Mouse (Mus musculus) layer of hippocampus, postnatal 10 days (tissue): ENCODE results near the gene Gdpgp1. TPM values are rescaled to one million over a fixed set of nuclear protein-coding genes. Genes with fewer than 3 reads are reported as not detected.

ENCODE experiments used
- DNase-seq, 2 experiments: peaks; one replicate each; pipeline ENCODE4 v3.0.0; 2021; ENCODE audit warnings: low spot score in 2 of 2
- total RNA-seq, 2 experiments: library from RNA; stranded (reverse); gene quantifications; 2 replicates each; pipeline ENCODE4 v1.2.3; 2021

Gdpgp1 gene
- total RNA-seq, 2 experiments from 2014 or later: 6.4 to 6.7 TPM

DNA sequence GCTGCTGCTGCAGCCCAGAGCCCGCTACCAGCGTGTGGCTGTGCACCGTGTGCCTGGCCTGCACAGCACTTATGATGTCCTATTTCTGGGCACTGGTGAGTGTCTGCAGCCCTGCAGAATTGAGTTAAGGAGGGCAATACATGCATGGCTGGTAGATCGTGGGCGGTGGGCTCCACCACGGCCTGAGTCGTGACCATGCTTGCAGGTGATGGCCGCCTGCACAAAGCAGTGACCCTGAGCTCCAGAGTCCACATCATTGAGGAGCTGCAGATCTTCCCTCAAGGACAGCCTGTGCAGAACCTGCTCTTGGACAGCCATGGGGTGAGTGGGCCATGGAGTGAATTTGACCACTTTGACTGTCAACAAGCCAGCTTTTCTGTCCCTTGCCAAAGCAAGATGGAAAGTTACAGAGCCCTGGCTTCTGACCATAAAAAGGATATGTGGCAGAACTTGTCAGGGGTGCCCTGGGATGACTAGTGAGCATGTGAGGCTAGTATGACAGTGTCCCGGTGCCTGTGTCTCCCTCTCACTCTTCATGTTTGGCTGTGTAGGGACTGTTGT lies 12.3 kb upstream of the Gdpgp1 start:
- DNase-seq: no peak

DNA sequence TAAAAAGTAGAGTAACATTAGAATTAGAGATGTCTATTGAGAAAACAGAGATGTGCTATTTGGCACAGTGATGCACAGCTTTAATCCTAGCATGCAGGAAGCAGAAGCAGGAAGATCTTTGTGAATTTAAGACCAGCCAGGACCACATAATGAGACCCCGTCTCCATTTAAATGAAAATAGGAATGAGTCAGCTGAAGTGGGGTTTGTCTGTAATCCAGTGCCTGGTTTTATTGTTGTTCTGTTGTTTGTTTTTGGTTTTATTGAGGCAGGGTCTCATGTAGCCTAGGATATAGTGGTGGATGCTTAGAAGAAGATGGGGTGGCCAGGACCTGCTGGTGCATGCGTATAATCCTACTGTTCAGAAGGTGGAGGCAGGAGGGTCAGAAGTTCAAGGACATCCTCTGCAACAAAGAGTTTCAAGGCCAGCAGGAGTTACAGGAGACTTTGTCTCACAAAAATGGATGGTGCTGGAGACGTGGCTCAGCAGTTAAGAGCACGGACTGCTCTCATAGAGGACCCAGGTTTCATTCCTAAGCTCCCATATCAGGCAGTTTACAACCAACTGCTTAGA lies 11.4 kb upstream of the Gdpgp1 start:
- DNase-seq: no peak

DNA sequence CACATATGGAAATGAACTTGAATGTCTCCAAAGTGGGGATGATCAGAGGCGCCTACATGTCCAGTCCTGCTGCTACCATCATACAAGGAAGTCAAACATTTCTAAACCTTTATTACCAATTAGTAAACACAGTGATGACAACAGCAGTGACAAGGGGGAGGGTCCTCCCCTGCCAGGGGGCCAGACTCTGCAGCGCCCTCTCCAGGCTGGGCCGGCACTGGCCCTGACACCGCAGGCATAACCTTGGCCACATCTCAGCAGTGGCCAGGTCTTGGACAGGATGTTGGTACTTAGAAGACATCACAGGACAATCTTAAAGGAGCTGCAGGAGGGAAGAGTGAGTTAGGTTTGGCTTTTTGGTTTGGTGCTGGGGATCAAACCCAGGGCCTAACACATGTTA lies 5.6 kb upstream of the Gdpgp1 start:
- no peak for DNase-seq

DNA sequence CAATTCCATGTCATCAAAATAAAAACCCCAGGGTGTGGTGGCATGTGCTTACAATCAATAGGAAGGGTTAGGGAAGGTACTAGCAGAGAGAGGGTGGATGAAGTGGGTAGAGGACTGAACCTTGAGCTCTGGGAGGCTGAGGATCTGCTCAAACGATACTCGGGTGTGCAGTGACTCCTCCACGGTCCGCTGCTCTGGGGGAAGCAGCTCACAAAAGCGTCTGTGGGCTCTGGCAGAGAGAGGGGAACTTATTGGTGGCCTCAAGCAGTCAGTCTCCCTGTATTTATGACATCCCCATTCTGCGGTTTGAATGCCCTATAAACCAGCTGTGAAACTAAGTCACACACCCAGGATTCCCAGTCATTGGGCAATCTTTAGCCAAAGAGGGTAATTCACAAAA lies 2.5 kb upstream of the Gdpgp1 start:
- DNase-seq: no peak

DNA sequence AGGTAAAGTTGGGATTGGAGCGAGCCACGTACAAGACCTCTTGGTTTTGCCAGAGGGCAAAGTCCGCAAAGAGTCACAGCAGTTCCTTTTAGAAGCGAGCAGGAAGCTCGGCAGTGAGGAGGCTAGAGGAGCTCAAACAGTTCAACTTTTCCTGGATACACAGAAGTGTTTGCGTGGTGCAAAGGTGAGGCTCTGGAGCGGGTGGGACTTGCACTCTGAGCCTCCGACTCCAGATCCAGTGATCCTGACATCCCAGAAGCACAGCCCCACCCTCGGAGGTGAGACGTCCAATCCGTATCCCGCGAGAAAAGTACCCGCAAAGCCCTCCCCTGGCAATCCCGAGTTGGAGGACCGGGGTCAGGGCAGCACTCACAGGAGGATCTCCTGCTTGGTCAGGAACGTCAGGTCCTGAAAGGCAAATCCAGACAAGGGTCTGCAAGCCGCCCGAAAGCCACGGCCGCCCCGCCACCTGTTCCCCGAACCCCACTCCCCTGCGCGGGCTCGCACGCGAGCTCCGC lies 635 bp upstream of the Gdpgp1 start:
- no peak for DNase-seq

DNA sequence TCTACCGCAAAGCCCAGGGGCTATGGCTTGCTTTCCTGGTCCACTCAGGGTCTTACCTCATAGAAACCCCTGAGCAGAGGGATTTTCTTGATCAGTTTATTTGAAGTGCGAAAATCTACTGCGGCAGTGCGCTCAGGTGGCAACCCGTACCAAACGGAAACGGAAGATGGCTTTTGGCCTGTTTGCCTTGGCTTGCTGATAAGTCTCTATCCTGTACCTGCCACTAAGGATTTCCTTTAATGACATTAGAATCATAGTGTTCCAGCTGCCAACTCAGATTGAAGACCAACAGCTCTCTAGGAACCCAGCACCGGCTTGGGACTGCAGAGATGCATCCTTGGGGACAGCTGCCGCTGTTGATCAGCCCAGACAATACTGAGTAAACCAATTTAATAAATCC lies 1.1 kb downstream of the Gdpgp1 start:
- no peak for DNase-seq

DNA sequence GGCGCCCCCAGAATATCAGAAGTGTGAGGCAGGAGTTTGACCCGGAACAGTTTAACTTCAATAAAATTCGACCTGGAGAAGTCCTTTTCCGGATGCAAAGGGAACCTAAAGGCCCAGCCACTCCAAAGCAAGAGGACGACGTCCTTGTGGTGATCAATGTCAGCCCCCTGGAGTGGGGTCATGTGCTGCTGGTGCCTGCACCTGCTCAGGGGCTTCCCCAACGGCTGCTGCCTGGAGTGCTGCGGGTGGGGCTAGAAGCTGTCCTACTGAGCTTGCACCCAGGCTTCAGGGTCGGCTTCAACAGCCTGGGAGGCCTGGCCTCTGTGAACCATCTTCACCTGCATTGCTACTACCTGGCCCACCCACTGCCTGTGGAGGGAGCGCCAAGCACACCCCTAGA lies 5.9 kb downstream of the Gdpgp1 start:
- DNase-seq: no peak

DNA sequence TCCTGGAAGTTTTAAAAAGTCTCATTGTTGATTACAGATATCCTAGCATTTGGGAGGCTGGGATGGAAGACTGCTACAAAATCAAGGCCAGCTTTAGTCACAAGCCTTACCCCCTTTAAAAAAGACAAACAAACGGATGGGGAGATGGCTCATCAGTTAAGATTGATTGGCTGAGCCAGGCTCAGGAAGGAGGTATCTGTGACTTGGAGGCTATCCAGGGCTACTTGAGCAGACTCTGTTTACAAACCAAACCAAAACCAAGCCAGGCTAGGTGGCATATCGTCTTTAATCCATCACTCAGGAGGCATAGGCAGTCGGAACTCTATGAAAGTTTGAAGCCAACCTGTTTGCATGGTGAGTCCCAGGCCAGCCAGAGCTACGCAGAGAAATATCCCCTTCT lies 9.0 kb downstream of the Gdpgp1 start:
- no peak for DNase-seq

DNA sequence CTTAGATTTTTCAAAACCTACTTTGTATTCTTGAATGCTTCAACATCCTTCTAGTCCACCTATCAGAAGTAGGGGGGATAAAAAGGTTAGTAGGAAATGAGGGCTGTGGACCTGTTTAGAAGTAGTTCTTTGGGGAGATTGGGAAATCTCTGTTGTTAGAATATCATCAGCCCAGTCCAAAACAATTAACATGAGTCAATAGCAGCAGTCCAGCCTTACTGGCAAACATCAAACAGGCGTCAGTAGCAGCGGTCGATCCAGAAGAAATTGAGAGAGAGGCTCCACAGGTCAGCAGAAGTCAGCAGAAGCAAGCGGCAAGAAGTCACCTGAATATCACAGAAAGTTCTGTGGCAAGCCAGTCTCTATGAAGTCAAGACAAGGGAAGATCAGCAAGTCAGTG lies 12.2 kb downstream of the Gdpgp1 start:
- DNase-seq: no peak

DNA sequence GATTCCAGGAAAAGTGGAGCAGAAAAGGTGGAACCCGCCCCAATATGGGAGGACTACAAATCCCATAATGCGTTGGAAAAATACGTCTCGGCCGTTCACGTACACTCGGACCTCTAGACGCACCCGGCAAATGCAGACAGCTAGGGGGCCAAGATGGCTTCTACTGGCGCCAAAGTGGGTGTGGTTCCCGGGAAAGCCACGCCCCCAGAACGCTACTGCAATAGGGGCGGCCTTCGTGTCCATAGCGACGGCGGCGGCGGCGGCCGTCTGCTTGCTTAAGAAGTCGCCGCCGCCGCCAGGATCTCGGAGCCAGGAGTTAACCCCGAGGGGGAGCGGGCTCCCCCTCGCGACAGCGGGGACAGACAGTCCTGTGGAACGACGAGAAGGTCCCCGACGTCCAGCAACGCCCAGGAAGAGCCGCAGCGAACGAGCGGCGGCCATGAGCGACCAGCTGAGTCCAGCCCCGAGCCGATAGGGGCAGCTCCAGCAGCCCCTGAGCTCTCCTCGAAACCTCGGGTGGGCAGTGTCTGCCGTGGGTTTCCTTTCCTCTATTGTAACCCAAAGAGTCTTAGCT lies 13.6 kb downstream of the Gdpgp1 start, which contains the start of gene Ttll13:
TSS of gene Ttll13 (plus strand) at position 229 of the 574 bp plus-strand sequence.
- peak; percentile 95 to 96 for DNase-seq

DNA sequence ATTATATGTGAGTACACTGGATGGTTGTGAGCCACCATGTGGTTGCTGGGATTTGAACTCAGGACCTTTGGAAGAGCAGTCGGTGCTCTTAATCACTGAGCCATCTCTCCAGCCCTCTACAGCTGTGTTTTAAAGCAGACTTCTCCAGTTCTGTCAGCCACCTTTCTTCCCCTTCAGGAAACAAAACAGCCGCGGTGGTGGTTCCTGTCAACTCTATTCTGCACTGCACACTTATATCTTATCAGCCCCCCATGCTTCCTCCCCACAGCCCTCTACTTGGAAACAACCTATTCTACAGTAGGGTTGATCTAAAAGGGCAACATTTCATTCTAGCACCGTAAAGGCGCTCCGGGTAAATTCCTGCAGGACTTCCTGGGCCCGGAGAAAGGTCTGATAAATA lies 14.2 kb downstream of the Gdpgp1 start:
- DNase-seq: no peak

DNA sequence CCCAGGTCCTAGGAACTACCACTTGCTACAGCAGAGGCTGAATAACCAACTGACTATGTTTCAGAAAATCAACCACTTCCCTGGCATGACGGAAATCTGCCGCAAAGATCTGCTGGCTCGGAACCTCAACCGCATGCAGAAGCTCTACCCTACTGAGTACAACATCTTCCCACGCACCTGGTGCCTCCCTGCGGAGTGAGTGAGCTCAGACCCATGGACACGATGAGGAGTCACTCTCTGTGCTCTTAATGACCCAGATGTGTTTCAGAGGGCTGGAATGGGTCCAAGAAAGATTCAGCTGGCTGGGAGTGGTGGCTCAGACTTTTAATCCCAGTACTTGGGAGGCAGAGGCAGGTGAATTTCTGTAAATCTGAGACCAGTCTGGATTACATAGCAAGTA lies 19.8 kb downstream of the Gdpgp1 start:
- DNase-seq: no peak

DNA sequence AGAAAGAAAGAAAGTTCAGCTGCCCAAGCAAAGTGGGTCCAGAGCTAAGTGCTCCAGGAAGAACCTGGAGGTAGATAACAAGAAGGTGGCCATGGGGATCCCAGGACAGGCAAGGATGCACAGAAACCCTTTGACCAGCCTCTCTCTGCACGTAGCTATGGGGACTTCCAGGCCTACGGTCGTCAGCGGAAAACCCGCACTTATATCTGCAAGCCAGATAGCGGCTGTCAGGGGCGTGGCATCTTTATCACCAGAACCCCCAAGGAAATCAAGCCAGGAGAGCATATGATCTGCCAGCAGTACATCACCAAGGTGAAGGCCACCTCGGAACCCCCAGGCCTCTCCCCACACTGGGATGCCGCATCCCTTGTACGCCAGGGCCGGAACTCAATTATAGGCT lies 20.2 kb downstream of the Gdpgp1 start:
- no peak for DNase-seq

DNA sequence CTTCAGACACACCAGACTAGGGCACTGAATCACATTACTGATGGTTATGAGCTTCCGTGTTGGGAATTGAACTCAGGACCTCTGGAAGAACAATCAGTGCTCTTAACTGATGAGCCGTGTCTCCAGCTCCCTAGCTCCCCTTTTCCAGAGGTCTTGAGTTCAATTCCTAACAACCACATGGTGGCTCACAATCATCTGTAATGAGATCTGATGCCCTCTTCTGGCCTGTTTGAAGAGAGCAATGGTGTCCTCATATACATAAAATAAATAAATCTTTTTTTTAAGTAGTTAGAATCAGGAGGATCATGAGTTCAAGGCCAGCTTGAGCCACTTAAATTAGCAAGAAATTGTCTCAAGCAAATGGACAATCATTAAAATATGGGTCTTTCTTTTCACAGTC lies 23.3 kb downstream of the Gdpgp1 start:
- DNase-seq: no peak

DNA sequence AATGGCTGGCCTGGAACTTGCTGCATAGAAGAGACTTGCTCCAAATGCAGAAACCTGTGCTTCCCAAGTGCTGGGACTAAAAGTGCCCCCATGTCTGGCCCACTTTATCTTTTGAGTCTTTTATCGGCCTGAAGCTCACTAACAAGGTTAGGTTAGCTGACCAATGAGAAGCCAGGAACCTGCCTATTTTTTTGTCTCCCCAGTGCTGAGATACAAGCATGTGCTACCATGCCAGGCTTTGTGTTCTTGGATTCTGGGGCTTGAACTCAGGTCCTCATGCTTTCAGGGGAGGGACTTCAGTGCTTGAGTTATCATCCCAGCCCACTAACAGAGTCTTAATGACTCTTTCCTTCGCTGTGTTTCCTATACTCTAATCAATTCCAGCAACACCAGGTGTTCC lies 25.0 kb downstream of the Gdpgp1 start:
- DNase-seq: no peak

DNA sequence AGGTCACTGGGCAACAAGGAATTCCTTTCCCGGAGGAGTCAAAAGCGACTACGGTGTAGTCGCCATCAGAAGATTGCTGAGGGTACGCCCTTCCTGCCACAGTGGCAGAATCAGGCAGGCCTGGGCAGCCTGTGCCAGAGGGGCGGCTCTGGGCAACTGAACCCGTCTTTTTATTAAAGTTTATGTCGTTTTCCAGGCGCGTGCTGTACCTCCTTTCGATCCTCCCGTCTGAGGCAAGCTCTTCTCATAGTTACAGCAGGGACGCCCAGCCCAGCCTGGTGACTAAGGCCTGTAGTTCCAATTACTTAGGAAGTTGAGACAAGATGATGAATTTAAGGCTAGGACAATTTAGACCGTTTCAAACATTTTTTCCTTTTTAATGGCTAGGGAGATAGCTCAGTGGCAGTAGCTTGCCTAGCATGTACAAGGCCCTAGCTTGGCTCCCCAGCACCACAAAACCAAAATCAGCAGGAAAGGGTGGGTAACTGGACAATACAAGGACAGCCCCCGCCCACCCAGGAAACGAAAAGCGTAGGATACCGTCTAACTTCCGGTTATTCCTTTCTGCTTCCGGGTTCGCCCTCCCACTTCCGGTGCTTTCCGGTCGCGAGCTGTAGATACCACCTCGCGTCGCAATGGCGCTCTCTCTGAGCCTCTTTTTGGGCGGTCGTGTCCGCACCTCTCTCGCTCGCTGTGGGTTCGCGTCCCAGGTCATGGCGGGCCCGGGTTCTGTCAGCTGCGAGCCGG lies 28.1 kb downstream of the Gdpgp1 start, which contains the start of gene Ngrn:
TSS of gene Ngrn (plus strand) at position 591 of the 747 bp plus-strand sequence.
- peak; percentile 76 to 81 for DNase-seq

DNA sequence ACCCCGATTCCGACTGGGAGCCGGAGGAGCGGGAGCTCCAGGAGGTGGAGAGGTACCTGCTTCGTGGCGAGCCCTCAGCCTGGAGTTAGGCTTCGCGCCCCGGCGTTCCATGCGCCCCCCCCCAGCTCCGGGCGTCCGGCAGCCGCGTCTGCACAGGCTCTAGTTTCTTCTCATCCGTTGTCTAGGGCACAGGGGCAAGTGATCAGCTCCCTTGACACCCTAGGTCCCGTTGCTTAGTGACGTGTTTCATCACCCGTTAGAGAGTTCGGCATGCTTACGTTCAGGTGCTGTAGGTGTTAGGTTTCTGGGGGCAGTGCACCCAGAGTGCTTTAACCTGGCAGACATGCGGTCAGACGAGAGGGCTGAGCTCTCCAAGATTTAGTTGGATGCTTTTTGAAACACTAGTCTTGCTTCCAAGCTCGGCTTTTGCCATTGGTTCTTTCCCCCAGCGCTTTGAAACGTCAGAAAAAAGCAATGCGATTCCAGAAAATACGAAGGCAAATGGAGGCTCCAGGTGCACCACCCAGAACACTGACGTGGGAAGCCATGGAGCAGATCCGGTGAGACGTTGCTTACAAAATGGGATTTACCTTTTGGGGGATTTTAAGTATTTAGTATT lies 28.8 kb downstream of the Gdpgp1 start:
- DNase-seq: peak in 1 of 2 experiments; percentile 27

DNA sequence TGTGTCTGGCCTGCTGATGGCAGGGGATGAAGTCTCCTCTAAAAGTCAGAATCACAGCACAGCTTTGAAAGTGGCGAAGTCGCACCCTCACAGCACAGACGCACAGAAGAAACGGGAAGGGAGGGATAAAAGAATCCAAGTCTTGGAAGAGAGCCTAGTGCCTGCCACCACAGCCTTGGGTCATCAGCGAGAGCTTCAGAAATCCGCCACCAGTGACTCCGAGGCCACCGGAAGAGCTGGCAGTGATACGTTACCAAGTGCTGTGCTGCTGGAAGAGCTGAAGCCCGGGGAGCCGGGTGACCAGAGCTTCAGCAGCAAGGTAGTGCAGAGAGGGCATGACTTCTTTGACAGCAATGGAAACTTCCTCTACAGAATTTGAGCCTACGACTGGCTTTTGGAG lies 31.9 kb downstream of the Gdpgp1 start:
- DNase-seq: no peak

DNA sequence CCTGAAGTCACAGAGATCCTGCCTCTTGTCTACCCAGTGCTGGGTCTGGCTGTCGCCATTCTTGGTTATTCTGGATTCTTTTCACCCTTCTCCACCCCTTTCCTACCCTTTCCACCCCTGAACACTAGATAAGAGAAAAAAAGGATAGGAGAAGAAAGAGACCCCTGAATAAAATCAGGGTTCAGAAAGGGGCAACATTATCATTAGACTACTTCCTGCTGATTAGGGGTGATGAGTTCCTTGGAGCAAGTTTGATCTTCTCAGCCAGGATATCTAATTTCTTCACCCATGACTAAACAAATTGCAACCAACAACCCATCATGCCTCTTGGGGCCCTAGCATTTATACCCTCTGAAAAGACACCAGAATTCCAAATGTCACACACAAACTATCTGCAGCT lies 35.1 kb downstream of the Gdpgp1 start:
- no peak for DNase-seq

DNA sequence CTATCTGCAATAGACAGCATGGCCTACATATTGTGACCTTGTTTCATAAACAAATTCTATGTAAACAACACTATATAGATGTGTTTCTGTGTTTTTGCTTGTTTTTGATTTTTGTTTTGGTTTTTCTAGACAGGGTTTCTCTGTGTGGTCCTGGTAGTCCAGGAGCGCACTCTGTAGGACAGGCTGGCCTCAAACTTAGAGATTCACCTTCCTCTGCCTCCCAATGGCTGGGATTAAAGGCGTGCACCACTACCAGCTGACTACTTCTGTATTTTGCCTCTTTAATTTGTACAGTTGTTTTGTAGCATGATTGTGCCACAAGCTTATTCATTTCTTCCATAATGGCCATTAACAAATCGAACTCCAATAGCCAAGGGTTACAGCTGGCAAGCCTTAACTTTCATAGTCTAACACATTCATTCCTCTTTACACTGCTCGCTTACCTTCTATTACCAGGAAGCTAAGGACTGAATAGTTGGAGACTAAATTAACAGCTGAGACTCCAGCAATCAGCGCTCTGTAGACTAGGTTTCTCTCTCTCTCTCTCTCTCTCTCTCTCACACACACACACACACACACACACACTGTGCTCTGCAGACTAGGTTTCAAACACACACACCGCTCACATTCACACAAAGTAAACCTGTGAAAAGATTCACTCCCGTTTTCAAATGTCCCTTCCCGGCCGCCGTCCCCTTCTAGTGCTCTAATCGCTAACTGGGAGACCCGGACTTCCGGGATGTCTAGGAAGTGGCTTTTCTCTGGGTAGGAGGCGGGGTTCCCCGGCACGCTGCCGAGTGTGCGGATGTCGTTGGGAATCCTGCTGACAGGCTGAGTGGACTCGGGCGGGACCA lies 36.5 kb downstream of the Gdpgp1 start, which contains the start of gene Vps33b:
TSS of gene Vps33b (plus strand) at position 753 of the 854 bp plus-strand sequence.
- DNase-seq: peak; percentile 97 to 98
